Mouse (Mus musculus) hindbrain, embryonic 16.5 days (tissue): ENCODE data around the gene Tekt1. TPM values are rescaled to one million over a fixed set of nuclear protein-coding genes. Genes with fewer than 3 reads are reported as not detected.
A peak's percentile ranks its signal among the peaks of the same experiment; 100 is the strongest.

ENCODE experiments used
- ATAC-seq: fragments of 200-750 bp; cut with Nextera tagmentation; 2 replicates; pipeline ENCODE4 v1.8.0; 2017; ENCODE audit warnings: moderate TSS enrichment, moderate library complexity
- H3K27ac ChIP-seq: fragments of 300-500 bp; sonication (generic); 2 replicates; pipeline ENCODE4 v1.5.1; 2014; ENCODE audit warnings: low read depth, mild to moderate bottlenecking, control low read depth, low read length, moderate library complexity
- H3K27me3 ChIP-seq: fragments of 300-500 bp; sonication (generic); replicated peaks from 2 replicates; pipeline ENCODE4 v1.6.1; 2014; ENCODE audit warnings: low read length; ENCODE audit not compliant: control insufficient read depth, insufficient read depth
- H3K36me3 ChIP-seq: fragments of 300-500 bp; sonication (generic); 2 replicates; pipeline ENCODE4 v1.6.1; 2014; ENCODE audit warnings: mild to moderate bottlenecking, low read length, moderate library complexity, mixed read lengths; ENCODE audit not compliant: control insufficient read depth, insufficient read depth
- H3K4me1 ChIP-seq: fragments of 300-500 bp; sonication (generic); 2 replicates; pipeline ENCODE4 v1.6.1; 2014; ENCODE audit warnings: low read depth, low read length; ENCODE audit not compliant: control insufficient read depth, insufficient read depth
- H3K4me2 ChIP-seq: fragments of 300-500 bp; sonication (generic); 2 replicates; pipeline ENCODE4 v1.6.1; 2014; ENCODE audit warnings: mild to moderate bottlenecking, low read length, control low read depth, moderate library complexity
- H3K4me3 ChIP-seq: fragments of 300-500 bp; sonication (generic); 2 replicates; pipeline ENCODE4 v1.5.1; 2014; ENCODE audit warnings: mild to moderate bottlenecking, low read length, control low read depth, moderate library complexity
- H3K9ac ChIP-seq: fragments of 300-500 bp; sonication (generic); 2 replicates; pipeline ENCODE4 v1.6.1; 2014; ENCODE audit warnings: low read depth, mild to moderate bottlenecking, control low read depth, low read length, moderate library complexity
- H3K9me3 ChIP-seq: fragments of 300-500 bp; sonication (generic); 2 replicates; pipeline ENCODE4 v1.6.1; 2014; ENCODE audit warnings: mild to moderate bottlenecking, low read length, moderate library complexity; ENCODE audit not compliant: control insufficient read depth
- WGBS: fragments of 180-500 bp; shearing (Covaris S2); extraction: QIAGEN DNeasy Blood & Tissue Kit; methylation state at CpG from one replicate; pipeline ENCODE4 v1.1.7; 2014; 5-methylcytosine and 5-hydroxymethylcytosine counted together
- microRNA-seq: library from miRNA; unstranded; fragments of <30 nt; microRNA quantifications from one replicate; pipeline ENCODE4, GENCODE M21; 2017
- polyA plus RNA-seq: library from polyadenylated mRNA; unstranded; fragments of >200 nt; fragmentation: Nextera tagmentation; extraction: Ambion mirVana; gene quantifications from 2 replicates; pipeline ENCODE4 v1.2.1, GENCODE M21; 2015

The Tekt1 gene
- polyA plus RNA-seq, 1 experiment from 2014 or later, result 9.0 TPM

DNA sequence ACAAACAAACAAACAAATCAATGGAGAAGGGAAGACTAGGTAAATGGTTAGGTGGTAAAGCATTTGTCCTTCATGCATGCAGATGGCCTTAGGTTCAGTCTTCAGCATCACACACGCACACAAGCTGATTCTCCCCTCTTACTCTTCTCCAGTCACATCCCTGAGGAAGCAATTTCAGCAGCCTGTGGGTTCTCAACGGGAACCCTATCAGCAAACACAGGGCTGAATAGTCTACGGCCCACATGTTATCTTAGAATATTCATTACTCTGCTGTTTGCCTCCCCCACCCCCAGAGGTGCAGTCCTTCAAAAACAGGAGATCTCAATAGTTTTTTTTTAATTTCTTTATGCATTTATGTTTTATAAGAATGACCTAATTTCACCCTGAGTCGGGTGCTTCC, 51.8 kb downstream of the Tekt1 start:
- Histone ChIP-seq H3K27me3 (peaks cover 5% of the 10 kb centered on the region; the same call in 1 of the 2 replicates), H3K4me1 (no peaks in the 10 kb centered on the region), H3K36me3 (no peaks in the 10 kb centered on the region), H3K9ac (no peak overlapping the region), H3K9me3 (no peaks in the 10 kb centered on the region), H3K27ac (no peak overlapping the region), H3K4me2 (no peak overlapping the region), H3K4me3 (no peak overlapping the region)
- ATAC-seq, result no peak
- WGBS, result 88% methylated on average over 4 of the region's 4 CpGs

- no peak overlapping the region for H3K9ac ChIP-seq
- WGBS, result 77% methylated on average over 2 of the region's 2 CpGs
- H3K36me3 ChIP-seq, result no peaks in the 10 kb centered on the region
Observed at GRCm38 (mm10) chr11:72308982-72309381, 53.3 kb downstream of the Tekt1 start.

DNA sequence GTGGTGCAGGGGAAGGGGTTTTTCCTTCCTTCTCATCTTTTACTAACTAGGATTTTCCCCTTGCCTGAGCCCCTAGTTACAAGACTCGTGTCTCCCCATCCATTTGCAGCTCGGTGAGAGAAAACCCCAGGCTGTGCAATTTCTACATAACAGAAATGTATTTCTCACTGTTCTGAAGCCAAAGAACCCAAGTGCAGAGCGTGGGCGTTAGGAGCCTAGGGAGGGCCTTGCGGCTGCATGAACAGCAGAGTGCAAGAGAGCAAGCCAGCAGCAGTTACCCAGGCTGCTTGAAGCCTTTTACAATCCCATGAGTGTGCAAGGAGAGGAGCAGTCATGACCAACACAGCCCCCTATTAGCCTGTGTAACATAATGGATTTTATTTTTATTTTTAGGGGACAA, 54.8 kb downstream of the Tekt1 start:
- H3K27me3 ChIP-seq, result no peaks in the 10 kb centered on the region
- 90% methylated on average over 5 of the region's 5 CpGs for WGBS
- no peaks in the 10 kb centered on the region for H3K9me3 ChIP-seq
- no peaks in the 10 kb centered on the region for H3K36me3 ChIP-seq
- no peaks in the 10 kb centered on the region for H3K4me1 ChIP-seq
- ATAC-seq, result no peak
- no peak overlapping the region for H3K4me2 ChIP-seq
- H3K4me3 ChIP-seq, result no peak overlapping the region
- H3K9ac ChIP-seq, result no peak overlapping the region
- no peak overlapping the region for H3K27ac ChIP-seq

More at GRCm38 (mm10) chr11:72308982-72309381, 53.3 kb downstream of the Tekt1 start:
- no peak overlapping the region for H3K4me2 ChIP-seq
- H3K4me3 ChIP-seq, result no peak overlapping the region
- ATAC-seq, result no peak
- no peaks in the 10 kb centered on the region for H3K9me3 ChIP-seq
- no peak overlapping the region for H3K27ac ChIP-seq
- no peaks in the 10 kb centered on the region for H3K4me1 ChIP-seq
- H3K27me3 ChIP-seq, result 0 out of 2 replicates have a peak, but pooled peaks cover 2% of the 10 kb centered on the region

GRCm38 (mm10) chr11:72302230-72302629, 60.0 kb downstream of the Tekt1 start:
- WGBS, result 64% methylated on average over 7 of the region's 7 CpGs
- Histone ChIP-seq H3K4me2 (no peak overlapping the region), H3K4me1 (no peaks in the 10 kb centered on the region), H3K9me3 (no peaks in the 10 kb centered on the region), H3K27ac (no peak overlapping the region), H3K27me3 (no peaks in the 10 kb centered on the region), H3K36me3 (no peaks in the 10 kb centered on the region), H3K4me3 (no peak overlapping the region), H3K9ac (no peak overlapping the region)
- no peak for ATAC-seq

- Histone ChIP-seq H3K9me3 (no peaks in the 10 kb centered on the region), H3K4me2 (peak within 1 kb of the TSS; percentile 28), H3K36me3 (no peaks in the 10 kb centered on the region), H3K4me1 (no peaks in the 10 kb centered on the region), H3K27ac (no peak within 1 kb of the TSS), H3K9ac (no peak within 1 kb of the TSS), H3K27me3 (no peaks in the 10 kb centered on the region), H3K4me3 (no peak within 1 kb of the TSS)
- no peak for ATAC-seq
- WGBS, result 28% methylated on average over 6 of the region's 6 CpGs
Observed at GRCm38 (mm10) chr11:72301334-72301733, 60.9 kb downstream of the Tekt1 start, which contains the start of gene Xaf1. Gene Xaf1, plus strand, starts transcription at chr11:72301629.

Small RNAs within 50 kb of the gene (microRNA-seq; reads per million reads assigned to microRNA genes)
- not detected for gene Mir6338

Other genes starting within 250 kb of the Tekt1 start
- 5.5 and 5.8 TPM in 2 replicates for gene Pitpnm3, start 226.7 kb downstream of the Tekt1 start, polyA plus RNA-seq
- gene Gm43951, start 155.6 kb downstream of the Tekt1 start, polyA plus RNA-seq, result 1.3 and 1.4 TPM in 2 replicates
- gene 4933427D14Rik, start 155.0 kb downstream of the Tekt1 start, polyA plus RNA-seq, result 13.3 and 14.1 TPM in 2 replicates
- gene Txndc17, start 154.9 kb downstream of the Tekt1 start, polyA plus RNA-seq, result 158 and 167 TPM in 2 replicates
- gene Med31, start 146.8 kb downstream of the Tekt1 start, polyA plus RNA-seq, result 50.4 and 53.9 TPM in 2 replicates
- 3.9 and 4.2 TPM in 2 replicates for gene Slc13a5, start 95.2 kb downstream of the Tekt1 start, polyA plus RNA-seq
- 1.1 and 2.4 TPM in 2 replicates for gene Xaf1, start 60.8 kb downstream of the Tekt1 start, polyA plus RNA-seq
- gene Fbxo39, start 48.0 kb downstream of the Tekt1 start, polyA plus RNA-seq, result not detected in 2 replicates
- 12.3 and 12.4 TPM in 2 replicates for gene Smtnl2, start 49.3 kb upstream of the Tekt1 start, polyA plus RNA-seq
- not detected in 2 replicates for gene Ggt6, start 73.1 kb upstream of the Tekt1 start, polyA plus RNA-seq
- gene Mybbp1a, start 78.9 kb upstream of the Tekt1 start, polyA plus RNA-seq, result 54.2 and 63.0 TPM in 2 replicates
- 6.0 and 8.2 TPM in 2 replicates for gene Spns2, start 127.5 kb upstream of the Tekt1 start, polyA plus RNA-seq
- 0.09 TPM in 1 of 2 replicates, not detected in the other for gene Spns3, start 188.1 kb upstream of the Tekt1 start, polyA plus RNA-seq
- gene Ube2g1, start 244.8 kb upstream of the Tekt1 start, polyA plus RNA-seq, result 76.5 and 82.2 TPM in 2 replicates